Mouse (Mus musculus) adrenal gland, adult (tissue): Measurements from ENCODE around the gene Mid1.
"Not testable (repeated sequence)": the region's sequence is repeated elsewhere in the genome, so short reads cannot be mapped to it uniquely, and the experiment has no call there.

Experiments used
- DNase-seq, 2 experiments: peaks; one replicate each; pipeline ENCODE4 v3.0.0; 2022 to 2023; ENCODE audit warnings: low spot score in 1 of 2; ENCODE audit not compliant: inconsistent age in 2 of 2

The Mid1 gene

DNA sequence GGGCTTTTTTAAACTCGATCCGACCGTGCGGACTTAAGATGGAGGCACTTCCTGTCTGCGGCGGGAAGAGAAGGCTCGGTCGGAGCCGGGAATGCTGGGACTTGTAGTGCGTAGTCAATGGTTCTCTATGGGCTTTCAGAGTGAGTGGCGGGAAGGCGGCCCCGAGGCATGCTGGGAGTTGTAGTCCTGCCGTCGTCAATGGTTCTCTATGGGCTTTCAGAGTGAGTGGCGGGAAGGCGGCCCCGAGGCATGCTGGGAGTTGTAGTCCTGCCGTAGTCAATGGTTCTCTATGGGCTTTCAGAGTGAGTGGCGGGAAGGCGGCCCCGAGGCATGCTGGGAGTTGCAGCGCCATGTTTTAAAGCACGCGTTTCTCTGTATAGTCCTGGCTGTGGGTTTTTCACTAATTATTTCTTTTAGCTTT is 324.8 kb downstream of the Mid1 start:
- peak; percentile 100 for DNase-seq

GRCm38 (mm10) chrX:170010581-170011528 is 325.9 kb downstream of the Mid1 start:
- DNase-seq: peak; percentile 86 to 88

DNA sequence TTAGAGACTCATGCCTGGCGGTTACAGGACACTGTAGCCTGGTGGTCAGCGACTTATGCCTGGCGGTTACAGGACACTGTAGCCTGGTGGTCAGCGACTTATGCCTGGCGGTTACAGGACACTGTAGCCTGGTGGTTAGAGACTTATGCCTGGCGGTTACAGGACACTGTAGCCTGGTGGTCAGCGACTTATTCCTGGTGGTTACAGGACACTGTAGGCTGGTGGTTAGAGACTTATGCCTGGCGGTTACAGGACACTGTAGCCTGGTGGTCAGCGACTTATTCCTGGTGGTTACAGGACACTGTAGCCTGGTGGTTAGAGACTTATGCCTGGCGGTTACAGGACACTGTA is 326.5 kb downstream of the Mid1 start:
- DNase-seq: not testable (repeated sequence)

- DNase-seq: not testable (repeated sequence)
Observed at GRCm38 (mm10) chrX:170013421-170013820, 328.4 kb downstream of the Mid1 start.

DNA sequence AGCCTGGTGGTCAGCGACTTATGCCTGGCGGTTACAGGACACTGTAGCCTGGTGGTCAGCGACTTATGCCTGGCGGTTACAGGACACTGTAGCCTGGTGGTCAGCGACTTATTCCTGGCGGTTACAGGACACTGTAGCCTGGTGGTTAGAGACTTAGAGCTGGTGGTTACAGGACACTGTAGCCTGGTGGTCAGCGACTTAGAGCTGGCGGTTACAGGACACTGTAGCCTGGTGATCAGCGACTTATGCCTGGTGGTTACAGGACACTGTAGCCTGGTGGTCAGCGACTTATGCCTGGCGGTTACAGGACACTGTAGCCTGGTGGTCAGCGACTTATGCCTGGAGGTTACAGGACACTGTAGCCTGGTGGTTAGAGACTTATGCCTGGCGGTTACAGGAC is 329.0 kb downstream of the Mid1 start:
- not testable (repeated sequence) for DNase-seq

DNA sequence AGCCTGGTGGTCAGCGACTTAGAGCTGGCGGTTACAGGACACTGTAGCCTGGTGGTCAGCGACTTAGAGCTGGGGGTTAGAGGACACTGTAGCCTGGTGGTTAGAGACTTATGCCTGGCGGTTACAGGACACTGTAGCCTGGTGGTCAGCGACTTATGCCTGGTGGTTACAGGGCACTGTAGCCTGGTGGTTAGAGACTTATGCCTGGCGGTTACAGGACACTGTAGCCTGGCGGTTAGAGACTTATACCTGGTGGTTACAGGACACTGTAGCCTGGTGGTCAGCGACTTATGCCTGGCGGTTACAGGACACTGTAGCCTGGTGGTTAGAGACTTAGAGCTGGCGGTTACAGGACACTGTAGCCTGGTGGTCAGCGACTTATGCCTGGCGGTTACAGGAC is 330.9 kb downstream of the Mid1 start:
- DNase-seq: not testable (repeated sequence)

DNA sequence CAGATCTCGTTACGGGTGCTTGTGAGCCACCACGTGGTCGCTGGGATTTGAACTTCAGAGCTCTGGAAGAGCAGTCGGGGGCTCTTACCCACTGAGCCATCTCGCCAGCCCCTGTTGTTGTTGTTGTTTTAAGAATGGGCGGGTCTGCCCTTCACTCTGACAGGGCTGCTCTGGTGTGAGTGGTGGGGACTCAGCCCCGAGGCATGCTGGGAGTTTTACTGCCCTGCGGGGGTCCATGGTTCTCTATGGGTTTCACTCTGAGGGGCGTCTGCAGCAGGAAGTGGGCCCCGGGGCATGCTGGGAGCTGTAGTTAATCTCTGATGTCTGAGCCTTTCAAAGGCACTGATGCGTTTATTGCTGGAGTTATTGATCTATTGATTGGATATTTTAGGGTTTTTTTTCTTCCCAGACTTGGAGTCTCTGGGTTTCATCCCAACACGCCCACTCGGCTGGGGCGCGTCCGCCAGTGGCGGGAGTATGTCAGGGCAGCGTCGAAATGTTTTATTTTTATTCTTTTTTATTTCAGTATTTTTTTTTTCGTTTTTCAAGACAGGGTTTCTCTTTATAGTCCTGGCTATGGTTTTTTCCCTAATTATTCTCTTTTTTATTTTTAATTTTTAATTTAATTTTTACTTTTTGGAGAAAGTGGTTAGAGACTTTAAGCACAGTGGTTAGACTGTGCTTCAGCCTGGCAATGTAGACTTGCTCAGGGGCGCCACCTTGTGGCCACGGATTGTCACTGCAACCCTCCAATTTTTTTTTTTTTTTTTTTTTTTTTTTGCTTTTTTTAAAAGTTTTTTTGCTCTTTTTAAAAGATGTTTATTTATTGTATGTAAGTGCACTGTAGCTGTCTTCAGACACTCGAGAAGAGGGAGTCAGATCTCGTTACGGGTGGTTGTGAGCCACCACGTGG is 332.6 kb downstream of the Mid1 start:
- DNase-seq: peak; percentile 78 to 81

GRCm38 (mm10) chrX:170018571-170019218 is 333.7 kb downstream of the Mid1 start:
- DNase-seq: peak; percentile 82 to 85

DNA sequence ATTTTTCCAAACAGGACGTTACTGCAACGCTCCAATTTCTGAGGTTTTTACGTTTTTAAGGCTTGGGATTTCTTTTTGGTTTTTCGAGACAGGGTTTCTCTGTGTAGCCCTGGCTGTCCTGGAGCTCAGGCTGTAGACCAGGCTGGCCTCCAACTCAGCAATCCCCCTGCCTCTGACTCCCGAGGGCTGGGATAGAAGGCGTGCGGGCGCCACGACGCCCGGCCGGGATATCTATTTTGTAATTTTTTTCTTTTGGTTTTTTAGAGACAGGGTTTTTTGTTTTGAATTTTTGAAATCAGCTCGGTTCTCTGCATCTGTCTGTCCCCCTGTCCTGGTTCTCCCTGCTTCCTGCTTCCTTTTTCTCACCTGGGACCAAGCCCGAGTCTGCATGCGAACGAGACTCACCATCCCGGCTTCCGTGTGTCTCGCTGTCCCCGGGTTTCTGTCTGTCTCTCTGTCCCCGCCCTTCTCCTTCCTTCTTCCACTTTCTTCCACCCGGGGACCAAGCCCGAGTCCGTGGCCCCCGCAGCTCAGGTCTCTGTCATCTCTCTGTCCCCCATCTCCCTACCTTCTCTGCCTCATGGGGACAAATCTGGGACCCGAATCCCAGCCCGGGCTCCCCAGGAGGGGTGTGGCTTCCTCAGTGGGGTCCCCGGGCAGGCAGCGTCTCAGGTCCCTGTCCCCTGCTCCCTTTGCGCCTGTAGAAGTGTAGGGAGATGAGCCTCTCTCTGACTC is 334.4 kb downstream of the Mid1 start:
- DNase-seq: peak in 1 of 2 experiments; percentile 83

DNA sequence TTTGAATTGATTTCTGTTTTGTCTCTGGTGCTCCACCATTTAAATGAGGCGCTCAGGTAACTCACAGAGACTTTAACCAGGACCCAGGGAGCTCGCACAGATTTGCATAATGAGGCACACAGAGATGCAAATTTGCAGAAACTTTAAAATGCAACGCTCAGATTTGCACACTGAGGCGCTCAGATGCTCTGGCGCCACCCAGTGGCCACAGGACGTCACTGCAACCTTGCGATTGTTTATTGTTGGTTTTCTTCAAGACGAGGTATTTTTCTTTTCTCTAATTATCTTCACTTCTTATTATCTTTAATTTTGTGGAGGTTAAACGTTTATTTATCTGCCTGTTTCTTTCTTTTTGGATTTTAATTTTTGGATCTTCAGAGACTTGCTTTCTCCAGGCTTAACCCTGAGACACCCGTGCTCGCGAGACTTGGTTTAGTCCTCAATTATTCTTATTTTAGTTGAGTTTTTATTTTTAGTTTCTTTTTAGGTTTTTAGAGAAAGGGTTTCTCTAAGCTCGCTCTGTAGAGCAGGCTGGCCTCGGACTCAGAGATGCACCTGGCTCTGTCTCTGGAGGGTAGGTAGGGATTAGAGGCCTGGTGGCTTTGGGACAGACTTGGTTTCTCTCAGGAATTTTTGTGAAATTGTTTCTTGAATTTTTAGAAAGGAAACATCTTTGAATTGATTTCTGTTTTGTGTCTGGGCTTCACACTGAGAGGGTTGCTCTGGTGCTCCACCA is 335.1 kb downstream of the Mid1 start:
- peak; percentile 95 to 100 for DNase-seq

GRCm38 (mm10) chrX:170020690-170021050 is 335.7 kb downstream of the Mid1 start:
- DNase-seq: peak; percentile 82 to 89

GRCm38 (mm10) chrX:170021205-170021604 is 336.2 kb downstream of the Mid1 start:
- DNase-seq: peak; percentile 60 to 63

- peak; percentile 72 to 88 for DNase-seq
Observed at GRCm38 (mm10) chrX:170021750-170022461, 336.9 kb downstream of the Mid1 start.
